Mouse (Mus musculus) cortical plate, adult 2 months (tissue): ENCODE results near the gene Zfp334. TPM values are rescaled to one million over a fixed set of nuclear protein-coding genes. Genes with fewer than 3 reads are reported as not detected.

Source experiments
- H3K27ac ChIP-seq: fragments of 200-500 bp; 2 replicates; pipeline ENCODE4 v1.5.1; 2012; ENCODE audit warnings: low read length, control low read depth, inconsistent platforms; ENCODE audit not compliant: insufficient read depth
- H3K4me1 ChIP-seq: fragments of 200-500 bp; 2 replicates; pipeline ENCODE4 v1.6.1; 2011; ENCODE audit warnings: low read length; ENCODE audit not compliant: control insufficient read depth, insufficient read depth
- H3K4me3 ChIP-seq: fragments of 200-500 bp; 2 replicates; pipeline ENCODE4 v1.5.1; 2011; ENCODE audit warnings: mild to moderate bottlenecking, low read length, control low read depth; ENCODE audit not compliant: insufficient read depth
- CTCF ChIP-seq: fragments of 200-500 bp; IDR thresholded peaks from 2 replicates; pipeline ENCODE4 v1.5.1; 2011; ENCODE audit warnings: mild to moderate bottlenecking, control low read depth, low read length; ENCODE audit not compliant: insufficient read depth; ENCODE audit errors: extremely low read depth
- POLR2A ChIP-seq: fragments of 200-500 bp; IDR thresholded peaks from 2 replicates; pipeline ENCODE4 v1.6.1; 2011; ENCODE audit warnings: mild to moderate bottlenecking, low read length, control low read depth; ENCODE audit not compliant: insufficient read depth; ENCODE audit errors: extremely low read depth
- polyA plus RNA-seq: library from polyadenylated mRNA; depleted of rRNA; stranded (reverse); fragments of >200 nt; gene quantifications from 2 replicates; pipeline ENCODE4 v1.2.3, GENCODE M21; 2012

Zfp334 gene
- polyA plus RNA-seq, 1 experiment, result 9.1 TPM

DNA sequence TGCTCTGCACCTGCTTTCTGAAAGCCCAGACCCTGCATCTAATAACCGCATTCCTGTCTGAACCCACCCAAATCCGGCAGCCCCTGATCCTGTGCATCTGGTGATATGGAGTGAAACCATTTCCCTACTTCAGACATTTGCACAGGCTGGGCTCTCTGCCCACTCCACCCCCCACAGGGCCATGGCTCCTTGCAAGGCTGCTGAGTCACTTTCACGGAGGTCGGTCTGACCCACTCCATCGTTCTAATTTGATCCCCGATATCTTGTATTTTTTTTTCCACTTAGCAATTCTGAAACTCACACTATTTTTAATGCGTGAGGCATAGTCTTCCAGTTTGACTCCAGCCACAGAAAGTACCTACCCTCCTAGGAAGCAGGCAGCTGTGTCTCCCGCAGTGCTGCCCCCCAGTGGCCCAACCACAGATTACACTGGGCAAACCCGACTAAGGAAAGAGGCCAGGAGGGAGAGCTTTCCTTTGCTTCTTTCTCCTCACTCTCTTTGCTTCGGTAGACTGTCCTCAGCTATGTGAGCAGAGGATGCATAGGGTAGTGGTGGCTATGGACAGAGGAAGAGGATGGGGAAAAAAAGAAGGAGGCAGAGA is 19.7 kb upstream of the Zfp334 start:
- H3K27ac ChIP-seq, result no peak overlapping the region
- no peak for TF ChIP-seq POLR2A
- peak; percentile 63 for TF ChIP-seq CTCF
- peaks cover 2% of the 10 kb centered on the region; the same call in 1 of the 2 replicates for H3K4me1 ChIP-seq

GRCm38 (mm10) chr2:165405351-165405750 is 17.3 kb upstream of the Zfp334 start:
- Histone ChIP-seq H3K27ac (no peak overlapping the region), H3K4me1 (peaks cover 2% of the 10 kb centered on the region; the same call in 1 of the 2 replicates), H3K4me3 (no peak overlapping the region)
- no peak for TF ChIP-seq POLR2A
- no peak for TF ChIP-seq CTCF

More for the DNA sequence above, 19.7 kb upstream of the Zfp334 start:
- H3K4me3 ChIP-seq, result no peak overlapping the region

DNA sequence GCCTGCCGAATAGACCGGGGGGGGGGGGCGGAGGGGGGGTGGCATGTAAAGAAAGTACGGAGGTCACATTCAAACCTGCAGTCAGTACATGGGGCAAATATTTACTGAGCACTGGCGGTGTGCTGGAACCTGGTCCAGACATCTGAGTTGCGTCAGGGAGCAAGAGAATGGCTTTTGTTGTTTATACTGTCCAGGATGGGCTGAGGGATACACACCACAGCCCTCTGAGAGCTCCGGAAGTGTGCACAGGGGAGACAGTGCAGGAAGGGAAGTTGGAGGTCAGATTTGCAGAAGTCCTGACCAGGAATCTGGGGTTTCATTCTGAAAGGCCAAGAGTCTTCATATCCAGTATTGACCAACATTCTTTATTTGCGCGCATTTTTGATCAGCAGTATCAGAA is 16.9 kb upstream of the Zfp334 start:
- H3K4me3 ChIP-seq, result no peak overlapping the region
- H3K27ac ChIP-seq, result no peak overlapping the region
- TF ChIP-seq POLR2A (no peak), CTCF (no peak)
- peaks cover 2% of the 10 kb centered on the region; the same call in 1 of the 2 replicates for H3K4me1 ChIP-seq

GRCm38 (mm10) chr2:165398164-165398785 is 10.2 kb upstream of the Zfp334 start:
- H3K4me3 ChIP-seq, result no peak overlapping the region
- H3K4me1 ChIP-seq, result no peaks in the 10 kb centered on the region
- TF ChIP-seq POLR2A (no peak), CTCF (no peak)
- H3K27ac ChIP-seq, result no peak overlapping the region; the same call in 1 of the 2 replicates

DNA sequence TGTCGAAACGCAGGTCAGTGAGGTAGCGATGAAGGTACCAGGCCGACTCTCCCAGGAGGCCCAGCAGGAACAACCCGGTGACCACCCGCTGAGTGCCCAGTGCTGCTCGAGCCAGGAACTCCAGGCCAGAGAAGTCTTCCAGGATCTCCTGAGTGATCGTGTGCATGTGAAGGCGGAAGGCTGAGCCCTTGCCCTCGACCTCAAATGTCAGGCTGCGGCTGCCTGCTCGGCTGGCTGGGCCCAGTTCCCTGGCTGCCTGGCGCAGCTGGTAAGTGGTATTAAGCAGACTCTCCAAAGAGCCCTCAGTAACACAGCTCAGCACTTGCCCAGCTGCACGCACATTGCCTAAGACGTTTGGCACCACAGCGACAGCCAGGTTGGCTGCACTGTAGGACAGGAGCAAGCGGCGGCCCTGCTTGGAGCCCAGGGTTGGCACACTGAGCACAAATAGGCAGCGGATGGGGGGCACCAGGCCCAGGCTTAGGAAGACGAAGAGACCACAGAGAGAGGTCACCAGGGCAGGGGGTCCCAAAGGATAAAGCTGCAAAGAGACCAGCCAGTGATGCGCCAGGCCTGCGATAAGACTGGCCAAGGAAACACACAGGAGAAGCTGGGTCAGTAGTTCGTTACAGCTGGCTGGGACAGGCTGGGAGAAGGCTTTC is 9.6 kb upstream of the Zfp334 start:
- Histone ChIP-seq H3K4me1 (no peaks in the 10 kb centered on the region), H3K4me3 (no peak overlapping the region), H3K27ac (peak overlapping the region; percentile 67)
- no peak for TF ChIP-seq POLR2A
- TF ChIP-seq CTCF, result no peak

GRCm38 (mm10) chr2:165396831-165397501 is 8.9 kb upstream of the Zfp334 start:
- Histone ChIP-seq H3K27ac (peak overlapping the region; percentile 67), H3K4me3 (no peak overlapping the region), H3K4me1 (no peaks in the 10 kb centered on the region)
- TF ChIP-seq CTCF, result no peak
- TF ChIP-seq POLR2A, result no peak

GRCm38 (mm10) chr2:165392156-165392555 is 4.1 kb upstream of the Zfp334 start:
- H3K4me3 ChIP-seq, result no peak overlapping the region
- no peak overlapping the region for H3K27ac ChIP-seq
- no peak for TF ChIP-seq CTCF
- no peak for TF ChIP-seq POLR2A
- H3K4me1 ChIP-seq, result no peaks in the 10 kb centered on the region

DNA sequence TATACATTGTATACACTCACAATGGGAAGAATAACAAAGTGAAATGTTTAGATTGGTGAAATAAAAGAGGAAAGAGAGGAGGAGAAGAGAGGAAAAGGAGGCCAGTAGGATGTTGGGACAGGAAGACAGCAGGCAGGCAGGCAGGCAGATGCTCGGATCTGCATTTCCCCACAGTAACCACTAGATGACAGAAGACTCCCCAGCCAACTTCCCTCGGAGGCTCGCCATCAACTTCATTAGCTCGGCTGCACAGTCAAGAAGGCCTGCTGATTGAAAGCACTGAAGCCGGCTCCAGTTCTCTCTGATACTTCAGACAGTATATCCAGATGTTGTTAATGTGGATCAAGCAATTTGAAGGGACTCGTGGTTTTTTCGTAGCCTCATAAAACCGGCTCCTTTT is 3.5 kb upstream of the Zfp334 start:
- no peak overlapping the region for H3K4me3 ChIP-seq
- TF ChIP-seq POLR2A (no peak), CTCF (peak; percentile 93)
- peaks cover 3% of the 10 kb centered on the region; the same call in 1 of the 2 replicates for H3K4me1 ChIP-seq
- H3K27ac ChIP-seq, result no peak overlapping the region

GRCm38 (mm10) chr2:165389299-165389952 is 1.4 kb upstream of the Zfp334 start:
- Histone ChIP-seq H3K4me1 (peaks cover 3% of the 10 kb centered on the region; the same call in 1 of the 2 replicates), H3K4me3 (no peak overlapping the region), H3K27ac (no peak overlapping the region)
- no peak for TF ChIP-seq POLR2A
- no peak for TF ChIP-seq CTCF
